Comparison of ENCODE assay signal across 18 mouse cellular contexts in the genomic region with DNA sequence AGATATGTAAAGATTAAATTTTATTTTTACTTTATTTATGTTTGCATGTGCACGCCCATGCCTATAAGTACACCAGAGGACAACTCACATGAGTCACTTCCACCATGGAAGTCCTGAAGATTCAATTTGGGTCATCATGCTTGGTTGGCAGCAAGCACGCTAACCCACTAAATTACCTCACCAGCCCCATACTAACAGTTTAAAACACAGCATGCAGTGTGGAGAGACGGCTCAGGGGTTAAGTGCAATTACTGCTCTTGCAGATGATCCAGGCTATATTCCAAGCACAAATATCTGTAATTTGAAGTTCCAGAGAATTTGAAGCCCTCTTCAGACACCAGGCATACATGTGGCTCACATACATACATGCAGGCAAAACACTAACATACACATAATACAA.
DNase-seq lines count a peak whose midpoint lies in the region.
"Had no signal": no experiment of that assay in that cellular context is flagged by ENCODE, and none has a peak within 500 bp of the region (broad histone marks: within the 10 kb centered on the region; RNA-seq: fewer than 3 reads in every experiment).

No protein-coding gene starts in this region.

- intact Hi-C loops in heart, postnatal 14 days (cut with DNase I), result no loop called here

- peak; percentile 74 for DNase-seq in heart, adult 11 months
- DNase-seq in heart, postnatal 14 days, result no peak
- DNase-seq in 416B (ENCODE audit: low read depth), result peak; percentile 49
- DNase-seq in retina, embryonic 14.5 days (ENCODE audit: low spot score), result peak; percentile 32
- DNase-seq in retina, postnatal 1 day, result peak; percentile 53
- DNase-seq in thymus, postnatal 14 days, result no peak
- no peak for DNase-seq in thymus, postnatal 4 days
- DNase-seq in liver, result no peak
- DNase-seq: adrenal gland, adult 2 months; adrenal gland, adult 8-10 months; adrenal gland, postnatal 10 days; adrenal gland, postnatal 14 days; adrenal gland, postnatal 25 days; adrenal gland, postnatal 36 days; B cell, adult 2 months; cerebellum, adult 11 months; cerebellum, adult 11-12 months; cerebellum, adult 18-20 months had no signal

Comparison
In these comparisons a context has a peak if more than half of its experiments do, and no peak if none do; other contexts are left out.
1. DNase-seq: peak in heart, adult 11 months (single experiment), 416B (single experiment), retina, embryonic 14.5 days (single experiment) and retina, postnatal 1 day (single experiment); none in heart, postnatal 14 days (0 of 2), thymus, postnatal 14 days (single experiment), thymus, postnatal 4 days (single experiment) and liver (single experiment).